Mouse (Mus musculus) gastrocnemius, postnatal 10 days (tissue): Measurements from ENCODE around the gene 5730596B20Rik. TPM values are rescaled to one million over a fixed set of nuclear protein-coding genes. Genes with fewer than 3 reads are reported as not detected.

Source experiments
- DNase-seq: peaks from one replicate; pipeline ENCODE4 v3.0.0; 2021; ENCODE audit warnings: mixed read lengths
- total RNA-seq, 2 experiments: library from RNA; stranded (reverse); gene quantifications; 2 replicates each; pipeline ENCODE4 v1.2.3; 2021

Gene 5730596B20Rik
- total RNA-seq, 2 experiments from 2014 or later, result 0.12 to 0.25 TPM

- DNase-seq, result no peak
Measured at GRCm38 (mm10) chr6:52200073-52200750, 22.9 kb downstream of the 5730596B20Rik start.

GRCm38 (mm10) chr6:52200751-52201250 lies 23.5 kb downstream of the 5730596B20Rik start:
- no peak for DNase-seq

- no peak for DNase-seq
Measured at GRCm38 (mm10) chr6:52201269-52201668, 24.0 kb downstream of the 5730596B20Rik start.

DNA sequence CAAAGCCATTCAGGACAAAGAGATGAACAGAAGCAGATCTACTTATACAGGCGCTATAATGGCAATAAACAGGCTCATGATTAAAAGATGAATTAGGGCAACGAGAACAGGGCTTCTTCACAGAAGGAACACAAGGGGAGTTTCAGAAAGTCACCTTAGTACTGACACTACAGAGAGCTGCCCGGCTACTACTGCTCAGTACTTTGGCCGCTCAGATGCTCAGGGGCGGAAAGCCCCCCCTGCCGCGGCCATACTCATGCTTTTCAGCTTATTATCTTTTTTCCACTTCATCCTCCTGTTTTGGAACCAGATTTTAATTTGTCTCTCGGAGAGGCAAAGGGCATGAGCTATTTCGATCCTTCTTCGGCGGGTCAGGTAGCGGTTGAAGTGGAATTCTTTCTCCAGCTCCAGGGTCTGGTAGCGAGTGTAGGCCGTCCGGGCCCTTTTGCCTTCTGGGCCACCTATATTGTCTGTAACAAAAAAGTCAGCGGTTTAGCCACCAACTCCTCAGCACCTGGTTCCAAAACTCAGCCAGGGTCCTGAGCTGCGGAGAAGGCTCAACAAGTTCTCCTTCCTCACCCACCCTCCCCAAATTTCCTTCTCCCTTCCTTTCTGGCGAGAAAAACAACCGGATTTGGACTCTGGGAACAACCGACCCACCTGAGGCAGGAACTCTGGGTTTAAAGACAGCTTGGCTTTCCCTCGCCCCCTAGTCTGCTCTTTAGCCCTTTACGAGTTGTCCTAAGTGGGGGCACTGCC lies 25.2 kb downstream of the 5730596B20Rik start:
- no peak for DNase-seq

DNA sequence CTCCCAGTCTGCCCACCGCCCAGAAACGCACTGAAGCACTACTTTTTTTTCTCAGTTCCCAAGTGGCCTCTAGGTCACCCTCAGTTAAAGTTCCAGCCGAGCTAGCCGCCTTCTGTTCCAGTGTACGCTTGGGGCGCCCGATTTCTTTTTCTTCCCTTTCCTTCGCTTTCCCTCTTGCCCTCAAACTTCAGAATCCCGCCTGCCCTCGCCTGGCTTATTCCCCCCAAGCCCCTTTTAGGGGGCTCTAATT lies 25.7 kb downstream of the 5730596B20Rik start:
- DNase-seq, result no peak

DNA sequence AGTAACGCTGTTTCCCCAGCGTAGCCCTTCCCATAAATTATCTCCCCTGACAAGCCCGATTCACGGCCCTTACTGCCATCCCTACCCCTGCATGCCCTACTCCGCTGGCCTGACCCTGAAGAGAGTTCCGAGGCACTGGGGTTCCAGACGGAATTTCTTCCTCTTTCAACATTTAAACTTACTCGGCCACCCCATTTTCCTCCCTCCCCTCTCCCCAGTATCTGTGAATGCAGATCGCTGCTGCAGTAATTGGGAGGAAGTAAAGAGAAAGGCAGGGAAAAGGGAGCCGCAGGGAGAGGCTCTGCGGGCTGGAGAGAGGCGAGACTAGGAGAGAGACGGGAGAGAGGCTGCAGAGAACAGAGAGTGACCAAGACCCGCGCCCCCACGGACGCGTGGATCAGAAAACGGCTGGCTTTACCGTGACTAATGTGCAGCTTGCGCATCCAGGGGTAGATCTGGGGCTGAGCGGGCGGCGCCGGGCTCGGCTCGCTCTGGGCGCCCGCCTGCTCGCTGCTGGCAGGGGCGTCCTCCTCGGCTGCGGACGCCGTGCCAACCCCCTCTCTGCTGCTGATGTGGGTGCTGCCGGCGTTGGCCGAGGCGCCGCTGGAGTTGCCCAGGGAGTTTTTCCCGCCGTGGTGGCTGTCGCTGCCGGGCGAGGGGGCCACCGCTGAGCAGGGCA lies 26.2 kb downstream of the 5730596B20Rik start:
- DNase-seq, result peak; percentile 52

- DNase-seq, result peak; percentile 88
Measured at GRCm38 (mm10) chr6:52204050-52204752, 26.9 kb downstream of the 5730596B20Rik start, which contains the start of gene Hoxa5. TSS of gene Hoxa5 (minus strand) at chr6:52204587.

- no peak for DNase-seq
Measured at GRCm38 (mm10) chr6:52205221-52205620, 27.9 kb downstream of the 5730596B20Rik start.

- DNase-seq, result no peak
Measured at GRCm38 (mm10) chr6:52205638-52206621, 28.6 kb downstream of the 5730596B20Rik start.

GRCm38 (mm10) chr6:52206882-52207683 lies 29.8 kb downstream of the 5730596B20Rik start:
- DNase-seq, result no peak

- DNase-seq, result no peak
Measured at GRCm38 (mm10) chr6:52207684-52207976, 30.3 kb downstream of the 5730596B20Rik start.

GRCm38 (mm10) chr6:52208072-52208867 lies 31.0 kb downstream of the 5730596B20Rik start, which contains the start of gene Hoxa6:
TSS of gene Hoxa6 (minus strand) at chr6:52208722.
- peak; percentile 66 for DNase-seq

DNA sequence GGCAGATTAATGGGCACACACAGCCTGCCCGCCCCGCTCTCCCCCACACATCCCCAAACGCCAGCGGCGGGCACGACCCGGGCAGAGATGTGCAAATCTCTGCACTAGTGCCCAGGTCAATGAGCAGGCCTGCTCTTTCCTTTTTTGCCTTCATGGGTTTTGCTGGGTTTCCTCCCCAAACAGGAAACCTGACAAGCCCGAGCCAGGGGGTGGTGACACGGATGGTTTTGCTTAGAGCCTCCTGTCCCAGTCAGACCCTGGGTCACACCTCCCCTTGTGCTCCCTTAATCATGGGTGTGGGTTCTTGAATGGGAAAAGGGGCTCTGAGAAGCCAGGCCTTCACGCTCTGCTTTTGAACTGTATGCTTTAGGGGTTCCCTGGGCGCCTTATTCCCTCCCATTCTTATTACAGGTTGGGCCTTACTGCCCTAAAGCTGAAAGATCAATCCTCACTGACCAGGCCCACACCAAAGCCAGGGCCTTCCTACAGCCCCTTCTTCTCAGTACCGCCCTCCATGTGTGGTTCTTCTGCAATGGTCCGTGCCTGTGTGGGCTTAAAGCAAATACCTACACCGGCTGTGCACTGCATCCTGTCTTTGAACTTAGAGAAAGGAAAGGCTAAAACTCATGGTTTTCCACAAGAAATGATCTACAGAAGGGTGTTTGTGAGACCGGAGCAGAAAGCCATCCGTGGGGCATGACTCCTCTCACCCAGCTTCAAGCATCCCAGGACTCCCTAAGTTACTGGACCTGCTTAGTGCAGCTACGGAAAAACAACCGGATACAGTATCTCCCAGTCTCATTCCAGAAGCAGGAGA lies 31.8 kb downstream of the 5730596B20Rik start:
- DNase-seq, result no peak

DNA sequence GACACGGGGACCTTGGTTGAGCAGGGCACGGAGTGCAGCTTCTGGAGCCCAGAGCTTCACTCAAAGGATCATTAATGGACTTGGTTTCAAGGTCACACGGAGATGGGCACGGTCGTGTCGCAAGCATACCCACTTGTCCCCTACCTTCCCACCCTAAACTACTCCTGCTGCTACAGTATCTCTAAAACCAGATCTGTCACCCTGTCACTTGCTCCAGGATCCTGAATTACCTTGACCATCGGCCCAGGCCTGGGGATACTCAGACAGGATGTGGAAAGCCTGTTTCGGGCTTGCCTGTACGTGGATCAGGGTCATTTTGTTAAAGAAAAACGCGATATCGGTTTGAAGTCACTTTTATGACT lies 32.4 kb downstream of the 5730596B20Rik start:
- no peak for DNase-seq

GRCm38 (mm10) chr6:52211170-52211935 lies 34.1 kb downstream of the 5730596B20Rik start:
- peak; percentile 88 for DNase-seq

DNA sequence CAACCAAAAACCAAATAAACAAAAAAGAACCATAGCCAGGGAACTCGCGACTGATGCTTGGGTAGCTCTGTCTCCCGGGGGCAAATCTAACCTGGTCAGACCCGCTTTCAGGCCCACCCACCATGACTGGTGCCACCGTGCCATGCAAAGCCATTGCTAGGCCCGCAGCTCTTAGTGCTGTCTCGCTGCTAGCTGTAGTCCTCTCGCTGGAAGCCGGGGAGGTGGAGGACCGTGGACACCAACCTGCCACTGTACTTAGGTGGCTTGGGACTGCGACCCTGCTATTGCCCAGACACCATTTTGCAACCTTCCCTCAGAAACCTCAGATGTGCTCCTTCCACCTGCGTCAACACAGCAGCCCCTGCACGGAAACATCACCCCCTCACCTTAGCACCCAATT lies 34.7 kb downstream of the 5730596B20Rik start:
- DNase-seq, result no peak

DNA sequence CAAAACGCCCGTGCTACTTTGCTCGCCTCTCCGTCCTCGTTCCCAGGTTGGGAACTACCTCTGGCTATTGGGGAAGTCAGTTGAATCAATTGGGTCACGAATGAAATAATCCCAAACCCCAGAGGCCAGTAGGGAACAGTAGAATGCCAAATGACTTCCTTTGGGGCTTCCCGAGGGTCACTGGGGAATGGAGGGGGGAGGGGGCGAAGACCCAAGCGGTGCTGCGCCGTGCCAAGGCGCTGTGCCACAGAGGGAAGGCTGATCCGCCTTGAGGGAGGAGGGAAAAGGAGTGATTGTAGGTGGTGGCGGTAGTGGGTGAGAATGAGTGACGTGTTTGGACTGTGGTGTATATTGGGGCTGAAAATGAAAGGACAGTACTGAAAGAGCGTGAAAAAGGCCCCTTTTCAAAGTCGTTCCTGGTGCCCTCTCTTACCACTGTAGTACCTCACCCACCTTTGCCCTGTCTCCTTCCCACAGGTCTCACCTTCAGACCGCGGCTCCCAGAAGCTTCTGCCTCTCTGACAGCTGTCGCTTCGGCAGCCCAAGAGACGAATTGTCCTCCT lies 35.3 kb downstream of the 5730596B20Rik start:
- DNase-seq, result no peak
